Mouse (Mus musculus): ENCODE data around the gene Myh1.

DNA sequence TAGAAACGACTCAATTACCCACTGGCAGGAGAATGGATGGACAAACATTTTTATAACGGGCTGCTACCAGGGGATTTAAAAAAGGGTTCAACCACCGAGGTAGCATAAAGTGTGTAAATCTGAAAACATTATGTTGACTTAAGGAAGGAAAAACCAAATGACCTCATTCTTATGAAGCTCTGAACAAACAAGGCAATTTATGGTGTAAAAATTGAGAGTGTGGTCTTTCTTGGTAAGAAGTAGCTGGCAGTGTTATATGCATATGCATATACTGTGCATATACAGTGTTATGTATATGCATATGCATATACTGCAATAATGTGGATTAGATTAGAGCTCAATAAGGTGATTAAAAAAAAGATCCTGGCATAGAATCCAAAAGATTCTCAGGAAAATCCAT lies 48.7 kb upstream of the Myh1 start:
- TF ChIP-seq ZNF384 (IDR thresholded peaks at IDR 0.05; ENCODE audit: low read depth, low read length) = no peak
- TF ChIP-seq CHD2 (IDR thresholded peaks at IDR 0.05; ENCODE audit: low read depth, low read length) = no peak
- no peak for TF ChIP-seq ZC3H11A (IDR thresholded peaks at IDR 0.05; ENCODE audit: borderline replicate concordance, low read depth, low read length)
- TF ChIP-seq HCFC1 (IDR thresholded peaks at IDR 0.05; ENCODE audit: borderline replicate concordance, insufficient read depth, low read length) = no peak
- TF ChIP-seq MAFK (IDR thresholded peaks at IDR 0.05; ENCODE audit: insufficient read depth, low read depth, low read length) = no peak
